Mouse (Mus musculus): ENCODE results near the gene Fgf9.

GRCm38 (mm10) chr14:58067586-58067985, 2.8 kb upstream of the Fgf9 start:
- TF ChIP-seq CTCF (conservative IDR thresholded peaks at IDR 0.05; ENCODE audit: low read length) (no peak), POU5F1 (IDR thresholded peaks at IDR 0.05; ENCODE audit: borderline replicate concordance, low read length) (no peak)
